Mouse (Mus musculus) layer of hippocampus, adult 9-10 months (tissue): Measurements from ENCODE around the gene Zfp710.
"Not testable (repeated sequence)": the region's sequence is repeated elsewhere in the genome, so short reads cannot be mapped to it uniquely, and the experiment has no call there.

Experiments used
- DNase-seq: peaks from one replicate; pipeline ENCODE4 v3.0.0; 2022; ENCODE audit warnings: low spot score

Zfp710 gene

DNA sequence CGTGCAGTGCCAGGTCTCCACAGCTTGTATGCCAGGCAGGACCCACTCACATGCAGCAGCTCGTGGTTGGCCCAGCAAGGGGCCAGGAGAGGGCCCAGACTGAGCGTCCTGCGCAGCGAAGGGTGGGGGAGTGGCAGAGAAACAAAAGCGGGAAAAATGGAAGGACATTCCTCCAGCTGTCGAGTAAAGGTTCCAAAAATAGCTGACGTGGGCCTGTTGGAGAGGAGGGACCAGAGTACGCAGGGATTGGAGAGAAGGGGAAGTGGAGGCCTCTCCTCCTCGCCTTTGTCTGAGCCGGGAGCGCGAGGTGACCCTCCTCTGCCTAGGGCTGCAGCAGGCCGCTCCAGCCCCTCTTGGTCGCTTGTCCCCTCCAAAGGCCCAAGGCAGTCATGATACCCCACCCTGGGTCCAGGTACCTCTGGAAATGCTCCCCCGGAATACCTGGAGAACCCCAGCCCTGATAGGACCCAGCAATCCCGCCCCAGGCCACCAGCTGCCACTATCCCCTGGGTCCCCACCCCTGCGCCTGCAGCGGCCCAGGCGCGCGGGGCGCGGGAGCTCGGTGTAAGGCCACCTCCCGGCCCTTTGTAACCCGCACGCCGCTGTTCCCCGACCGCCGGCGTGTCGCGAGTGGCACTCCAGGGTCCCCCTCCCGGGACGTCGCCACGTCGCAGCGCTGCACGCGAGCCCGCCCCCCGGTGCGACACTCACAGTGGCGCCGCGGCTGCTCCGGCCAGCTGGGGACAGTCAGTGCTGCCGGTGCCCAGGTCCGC is 90.0 kb downstream of the Zfp710 start:
- DNase-seq = no peak

DNA sequence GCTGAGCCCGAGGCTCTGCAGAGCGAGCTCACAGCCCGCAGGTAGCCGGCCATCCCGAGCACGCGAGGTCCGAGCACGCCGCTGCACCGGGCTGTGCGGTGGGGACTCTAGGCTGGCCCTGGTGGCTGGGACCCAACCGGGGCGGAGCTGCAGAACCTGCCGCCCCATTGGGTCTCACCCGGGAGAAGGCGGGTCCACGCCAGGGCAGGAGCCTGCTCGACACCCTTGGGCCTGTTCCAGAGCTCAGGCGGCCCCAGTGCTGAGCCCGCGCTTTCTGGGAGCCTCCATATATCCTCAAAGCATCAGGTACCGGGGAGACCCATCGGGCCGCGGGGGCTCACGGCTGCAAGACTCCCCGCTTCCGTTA is 90.6 kb downstream of the Zfp710 start, which contains the start of gene Idh2:
Gene Idh2 (minus strand): TSS at position 169 of the 367 bp plus-strand sequence.
- DNase-seq = peak; percentile 83

DNA sequence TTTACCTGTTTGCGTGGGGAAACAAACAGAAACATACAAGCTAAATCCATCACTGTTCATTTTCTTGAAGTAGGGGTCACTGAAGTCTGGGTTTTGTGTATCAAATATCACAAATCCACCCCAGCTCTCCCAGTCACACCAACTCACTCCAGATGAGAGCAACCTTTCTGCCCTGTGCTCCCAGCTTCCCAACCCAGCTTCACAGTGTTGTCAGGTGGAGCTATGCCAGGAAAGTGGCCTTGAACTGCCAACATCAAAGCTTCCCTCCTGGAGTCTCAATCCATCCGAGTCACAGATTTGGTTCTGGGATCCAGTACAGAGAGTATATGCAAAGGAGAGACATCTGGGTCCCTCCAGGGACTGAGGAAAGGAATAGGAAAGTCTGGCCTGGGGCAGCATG is 91.5 kb downstream of the Zfp710 start:
- no peak for DNase-seq

DNA sequence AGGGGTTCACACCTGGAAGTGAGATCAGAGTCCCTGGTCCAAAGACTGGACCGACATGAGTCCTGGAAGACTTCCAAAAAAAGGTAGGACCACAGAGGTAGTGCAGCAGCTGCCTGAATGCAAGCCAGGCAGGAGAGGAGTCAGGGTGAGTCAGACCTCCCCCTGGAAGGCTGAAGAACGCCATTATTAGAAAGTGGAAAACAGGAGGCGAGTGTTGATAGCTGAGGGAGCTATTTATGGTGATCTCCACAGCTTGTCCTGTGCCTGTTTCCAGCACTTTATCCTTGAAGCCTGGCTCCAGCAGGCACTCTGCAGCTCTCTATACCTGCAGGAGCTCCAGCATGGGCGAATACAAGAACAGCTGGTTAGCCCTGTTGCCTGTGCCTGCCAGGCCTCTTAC is 94.6 kb downstream of the Zfp710 start:
- no peak for DNase-seq

DNA sequence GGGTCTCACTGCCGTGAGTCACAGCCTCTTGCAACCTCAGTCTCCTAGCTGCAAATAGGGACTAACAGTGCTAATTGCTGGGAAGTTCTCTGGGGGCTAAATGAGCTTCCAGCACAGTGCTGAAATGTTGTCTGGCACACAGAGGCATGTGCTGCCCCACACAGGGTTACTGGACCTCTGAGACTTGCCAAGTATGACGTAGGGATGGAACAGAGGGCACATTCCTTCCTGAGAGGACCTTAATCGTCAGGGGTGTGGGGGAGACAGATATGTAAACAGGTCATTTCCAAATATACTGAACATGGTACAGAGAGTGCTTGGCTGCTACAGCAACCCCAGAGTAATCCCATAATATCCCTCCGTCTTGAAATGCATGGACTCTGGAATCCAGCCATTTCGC is 96.5 kb downstream of the Zfp710 start:
- DNase-seq = no peak

DNA sequence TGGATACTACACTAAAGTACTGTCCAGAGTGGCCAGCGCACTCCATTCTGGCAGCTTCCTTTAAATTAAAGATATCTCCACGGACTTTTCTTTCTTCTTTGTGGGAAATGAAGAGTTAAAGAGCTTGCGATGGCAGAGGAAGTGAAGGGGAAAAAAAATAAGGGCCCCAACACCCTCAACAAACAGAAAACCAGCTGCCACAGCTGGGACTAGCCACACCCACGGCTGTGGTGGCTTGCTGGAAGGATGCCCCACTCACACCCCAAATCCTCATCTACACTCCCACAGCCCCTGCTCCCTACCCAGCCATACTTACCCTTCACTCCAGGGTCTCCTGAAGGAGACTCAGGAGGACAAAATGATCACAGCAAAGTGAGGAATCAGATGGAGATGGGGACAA is 98.5 kb downstream of the Zfp710 start:
- no peak for DNase-seq

DNA sequence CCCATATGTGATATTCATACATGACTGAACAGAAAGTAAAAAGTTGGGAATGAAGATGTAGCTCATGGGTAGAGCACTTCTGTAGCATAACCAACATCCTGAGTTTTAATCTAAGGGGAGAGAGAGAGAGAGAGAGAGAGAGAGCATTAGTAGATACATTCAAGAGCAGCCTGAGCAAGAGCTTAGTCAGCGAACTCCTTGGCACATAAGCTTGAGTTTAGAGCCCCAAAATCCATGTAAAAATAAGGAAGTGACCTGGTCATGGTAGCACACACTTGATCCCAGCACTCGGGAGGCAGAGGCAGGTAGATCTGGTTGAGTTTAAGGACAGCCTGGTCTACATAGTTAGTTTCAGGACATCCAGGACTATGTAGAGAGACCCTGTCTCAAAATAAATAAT is 99.1 kb downstream of the Zfp710 start:
- no peak for DNase-seq

DNA sequence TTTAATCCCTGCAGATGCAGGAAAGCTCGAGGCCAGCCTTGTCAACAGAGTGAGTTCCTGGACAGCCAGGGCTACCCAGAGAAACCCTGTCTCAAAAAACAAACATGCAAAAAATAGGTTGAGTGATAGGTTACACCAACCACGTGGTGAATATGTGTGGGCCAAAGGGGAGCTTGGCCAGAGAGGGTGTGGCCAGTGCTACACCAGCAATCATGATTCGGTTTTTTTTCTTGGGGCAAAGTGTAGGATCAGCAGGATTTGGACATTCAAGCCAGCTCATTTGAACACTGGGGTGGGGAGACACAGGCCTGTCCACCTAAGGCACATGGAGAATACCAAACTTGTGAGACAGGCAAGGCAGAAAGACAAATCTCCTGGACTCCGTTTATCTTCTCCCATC is 104.7 kb downstream of the Zfp710 start:
- DNase-seq = no peak

DNA sequence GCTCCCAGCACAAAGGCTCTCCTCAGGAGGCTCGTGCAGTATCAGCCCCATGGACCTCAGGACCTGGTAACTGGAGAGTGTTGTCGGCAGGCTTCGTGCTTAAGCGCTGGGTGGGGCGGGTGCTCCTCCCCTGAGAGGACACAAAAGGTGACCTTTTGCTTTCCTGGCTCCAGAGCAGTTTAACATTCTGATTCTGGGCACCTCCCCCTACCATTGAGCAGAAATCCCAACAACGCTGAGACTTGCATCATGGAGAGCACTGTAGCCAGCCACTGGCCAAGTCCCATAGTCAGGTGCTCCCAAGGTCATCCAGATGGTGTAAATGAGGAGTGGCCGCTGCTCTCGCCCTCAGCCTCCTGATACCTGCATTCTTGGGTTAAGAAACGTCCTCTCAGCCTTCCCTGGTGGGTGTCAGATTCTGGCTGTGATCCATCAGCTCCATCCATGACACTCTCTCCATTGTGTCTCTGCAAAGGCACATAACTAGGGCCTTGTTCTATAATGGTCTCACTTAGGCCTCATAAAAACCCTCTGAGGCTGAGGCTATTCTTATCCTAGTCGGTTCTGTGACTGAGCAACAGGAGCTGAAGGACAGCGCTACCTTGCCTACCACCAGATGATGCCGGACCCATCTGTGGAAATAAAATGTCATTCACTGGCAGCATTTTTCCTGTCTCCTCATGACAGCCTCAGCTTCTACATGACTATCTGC is 105.9 kb downstream of the Zfp710 start:
- DNase-seq = no peak

DNA sequence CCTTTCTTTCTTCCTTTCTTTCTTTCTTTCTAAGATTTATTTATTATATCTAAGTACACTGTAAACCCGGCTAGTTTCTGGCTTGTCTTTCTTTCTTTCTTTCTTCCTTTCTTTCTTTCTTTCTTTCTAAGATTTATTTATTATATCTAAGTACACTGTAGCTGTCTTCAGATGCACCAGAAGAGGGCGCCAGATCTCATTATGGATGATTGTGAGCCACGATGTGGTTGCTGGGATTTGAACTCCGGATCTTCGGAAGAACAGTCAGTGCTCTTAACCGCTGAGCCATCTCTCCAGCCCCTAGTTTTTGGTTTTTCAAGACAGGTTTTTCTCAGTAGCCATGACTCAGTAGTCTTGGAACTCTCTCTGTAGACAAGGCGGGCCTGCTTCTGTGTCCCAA is 106.7 kb downstream of the Zfp710 start:
- DNase-seq = not testable (repeated sequence)

DNA sequence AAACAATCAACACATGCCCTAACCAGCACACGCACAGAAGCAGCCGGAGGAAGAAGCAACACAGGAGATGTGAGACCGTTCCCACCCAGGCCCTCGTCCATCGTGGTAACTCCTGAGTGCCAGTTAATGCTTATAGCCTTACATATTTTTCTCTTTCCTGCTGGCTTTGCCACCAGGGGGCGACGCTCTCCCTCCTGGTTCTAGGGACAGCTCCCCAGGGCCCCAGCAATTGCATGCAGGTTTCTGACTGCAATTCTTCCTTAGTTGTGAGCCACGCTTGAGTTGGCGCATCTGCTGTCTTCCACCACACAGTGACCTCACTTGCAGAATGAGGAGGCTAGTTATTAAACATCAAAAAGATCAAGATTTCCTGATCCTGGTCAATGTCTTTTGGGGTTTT is 107.9 kb downstream of the Zfp710 start:
- no peak for DNase-seq

DNA sequence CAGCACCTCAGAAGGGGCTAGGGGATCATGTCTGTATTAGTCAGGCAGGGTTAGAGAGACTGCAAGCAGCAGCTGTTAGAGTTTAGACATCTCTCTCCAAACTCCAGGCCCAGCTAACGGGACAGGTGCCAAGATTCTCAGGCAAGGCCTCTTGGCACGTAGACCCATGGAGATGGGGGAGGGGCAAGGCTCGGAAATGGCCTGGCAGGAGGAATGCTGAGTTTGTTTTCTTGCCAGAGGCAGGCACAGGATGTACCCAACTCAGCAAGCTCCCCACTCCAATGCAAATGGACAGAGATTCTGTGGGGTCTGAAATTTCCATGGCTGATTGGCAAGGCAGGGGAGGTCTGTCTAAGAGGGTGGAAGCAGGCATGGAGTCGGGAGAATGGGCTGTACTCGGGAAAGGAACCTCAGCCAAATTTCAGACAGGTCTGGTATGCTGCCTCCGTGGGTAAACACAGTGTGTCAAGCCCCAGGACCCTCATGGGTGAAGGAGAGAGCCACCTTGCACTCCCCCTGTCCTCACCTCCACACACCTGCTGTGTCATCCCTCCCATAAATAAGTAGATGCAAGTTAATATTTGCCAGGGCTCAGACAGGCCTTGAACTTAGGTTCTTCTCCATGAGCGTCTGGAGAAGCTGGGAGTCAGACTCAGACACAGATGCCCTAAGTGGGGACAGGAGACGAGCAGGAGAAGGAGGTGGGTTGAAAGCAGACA is 110.0 kb downstream of the Zfp710 start:
- DNase-seq = no peak

DNA sequence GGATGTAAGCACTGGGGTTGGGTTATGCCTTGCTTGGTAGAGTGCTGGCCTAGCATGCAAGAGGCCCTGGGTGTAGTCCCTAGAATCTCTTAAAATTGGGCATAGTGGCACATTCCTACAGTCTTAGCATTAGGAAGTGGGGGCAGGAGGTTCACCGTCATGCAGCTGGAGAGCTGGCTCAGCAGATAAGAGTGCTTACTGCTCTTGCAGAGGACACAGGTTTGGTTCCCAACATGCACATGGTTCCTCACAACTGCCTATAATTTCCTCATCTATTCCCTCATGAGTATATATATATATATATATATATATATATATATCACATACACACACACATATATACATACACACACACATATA is 110.5 kb downstream of the Zfp710 start:
- no peak for DNase-seq

DNA sequence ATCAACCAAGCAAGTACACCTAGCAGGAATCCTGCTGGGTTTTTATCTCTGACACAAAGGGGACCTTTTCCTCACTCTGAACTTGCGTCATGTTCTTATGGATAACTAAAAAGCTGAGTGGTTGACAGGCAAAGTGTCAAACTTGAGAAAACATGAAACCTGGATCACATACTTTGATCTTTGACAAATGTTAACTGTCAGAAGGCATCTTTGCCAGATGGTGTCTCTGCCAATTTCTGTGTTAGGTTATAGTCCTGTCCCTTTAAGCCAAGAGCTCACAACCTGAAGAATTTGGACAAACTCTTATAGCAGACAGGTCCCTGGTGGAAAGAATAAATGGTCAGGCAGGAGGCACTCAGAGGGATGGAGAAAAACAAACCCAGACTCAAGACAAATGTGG is 113.8 kb downstream of the Zfp710 start:
- no peak for DNase-seq

DNA sequence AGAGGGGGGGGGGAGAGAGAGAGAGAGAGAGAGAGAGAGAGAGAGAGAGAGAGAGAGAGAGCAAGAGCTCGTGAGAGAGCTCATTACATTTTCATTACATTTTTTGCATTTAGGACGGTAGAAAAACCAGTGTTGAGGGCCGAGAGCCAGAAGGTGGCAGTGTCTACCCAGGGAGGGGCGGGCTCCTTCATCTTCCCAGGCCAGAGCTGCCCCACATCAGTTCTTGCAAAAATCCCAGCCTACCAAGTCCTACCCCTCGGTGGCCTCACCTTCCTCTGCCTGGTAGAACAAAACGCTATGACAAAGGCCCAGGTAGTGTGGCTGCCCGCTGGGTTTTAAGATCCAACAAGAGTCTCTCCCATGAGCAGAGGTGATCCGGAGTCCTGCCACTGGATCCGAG is 116.2 kb downstream of the Zfp710 start:
- no peak for DNase-seq
